Mouse (Mus musculus) lung, postnatal 4 days (tissue): Measurements from ENCODE around the gene Gpr34.

Source experiments
- DNase-seq, 2 experiments: peaks; one replicate each; pipeline ENCODE4 v3.0.0; 2021

Gene Gpr34

GRCm38 (mm10) chrX:13631599-13632283 lies at the start of gene Gpr34:
Gpr34 (plus strand) TSS chrX:13632089.
- DNase-seq = no peak

GRCm38 (mm10) chrX:13599373-13599772 lies 32.5 kb upstream of the Gpr34 start:
- DNase-seq = no peak

GRCm38 (mm10) chrX:13599966-13600365 lies 31.9 kb upstream of the Gpr34 start:
- no peak for DNase-seq

GRCm38 (mm10) chrX:13606741-13607140 lies 25.1 kb upstream of the Gpr34 start:
- no peak for DNase-seq

- no peak for DNase-seq
Observed at GRCm38 (mm10) chrX:13607752-13608151, 24.1 kb upstream of the Gpr34 start.

- DNase-seq = no peak
Observed at GRCm38 (mm10) chrX:13611114-13611513, 20.8 kb upstream of the Gpr34 start.

- DNase-seq = no peak
Observed at GRCm38 (mm10) chrX:13612115-13612514, 19.8 kb upstream of the Gpr34 start.

GRCm38 (mm10) chrX:13616726-13617125 lies 15.2 kb upstream of the Gpr34 start:
- no peak for DNase-seq

GRCm38 (mm10) chrX:13617294-13617693 lies 14.6 kb upstream of the Gpr34 start:
- DNase-seq = no peak

- no peak for DNase-seq
Observed at GRCm38 (mm10) chrX:13618476-13618875, 13.4 kb upstream of the Gpr34 start.

GRCm38 (mm10) chrX:13621473-13621872 lies 10.4 kb upstream of the Gpr34 start:
- DNase-seq = peak in 1 of 2 experiments; percentile 22

GRCm38 (mm10) chrX:13622654-13623053 lies 9.2 kb upstream of the Gpr34 start:
- DNase-seq = no peak

- DNase-seq = no peak
Observed at GRCm38 (mm10) chrX:13636398-13636797, 4.5 kb downstream of the Gpr34 start.

GRCm38 (mm10) chrX:13638894-13639293 lies 7.0 kb downstream of the Gpr34 start:
- DNase-seq = no peak

- DNase-seq = no peak
Observed at GRCm38 (mm10) chrX:13651889-13652288, 20.0 kb downstream of the Gpr34 start.

GRCm38 (mm10) chrX:13652291-13652690 lies 20.4 kb downstream of the Gpr34 start:
- DNase-seq = no peak

GRCm38 (mm10) chrX:13655005-13655421 lies 23.1 kb downstream of the Gpr34 start:
- DNase-seq = peak in 1 of 2 experiments; percentile 22

- no peak for DNase-seq
Observed at GRCm38 (mm10) chrX:13655906-13656305, 24.0 kb downstream of the Gpr34 start.

GRCm38 (mm10) chrX:13656721-13657120 lies 24.8 kb downstream of the Gpr34 start:
- DNase-seq = peak in 1 of 2 experiments; percentile 46

- DNase-seq = no peak
Observed at GRCm38 (mm10) chrX:13658616-13659140, 26.8 kb downstream of the Gpr34 start.

GRCm38 (mm10) chrX:13659201-13659890 lies 27.5 kb downstream of the Gpr34 start:
- DNase-seq = no peak

GRCm38 (mm10) chrX:13661063-13661462 lies 29.2 kb downstream of the Gpr34 start, which contains the start of gene Gpr82:
Gpr82 (plus strand) TSS chrX:13661363.
- no peak for DNase-seq

GRCm38 (mm10) chrX:13668867-13669266 lies 37.0 kb downstream of the Gpr34 start:
- no peak for DNase-seq

GRCm38 (mm10) chrX:13670342-13670741 lies 38.5 kb downstream of the Gpr34 start:
- no peak for DNase-seq
